Mouse (Mus musculus) liver, postnatal 0 days (tissue): ENCODE results near the gene Kti12.

ENCODE experiments used
- CTCF ChIP-seq: sonication (generic); IDR thresholded peaks from 2 replicates; pipeline ENCODE4 v1.5.1; 2016; ENCODE audit warnings: antibody characterized with exemption, low read depth
- EP300 ChIP-seq: IDR thresholded peaks from 2 replicates; pipeline ENCODE4 v1.6.1; 2016; ENCODE audit warnings: antibody characterized with exemption, low read depth, mild to moderate bottlenecking

GRCm38 (mm10) chr4:108866806-108867205, 19.2 kb downstream of the Kti12 start:
- peak; percentile 63; the same call in 1 of the 2 replicates for TF ChIP-seq EP300
- no peak for TF ChIP-seq CTCF
